Mouse (Mus musculus) embryonic stem cell, embryonic (primary cell): Measurements from ENCODE around the gene Scn10a.

Experiments used
- CTCF ChIA-PET, 4 experiments: fragments of 300-600 bp in 2 of 4; fragments of 350-600 bp in 2 of 4; sonication (Branson Sonifier 250); formaldehyde crosslinking; loops; one replicate each; lab custom pipeline; 2022; ENCODE audit warnings: inconsistent platforms in 2 of 4; lab: Charles Lee
- POLR2A ChIA-PET, 4 experiments: fragments of 300-600 bp in 2 of 4; fragments of 350-600 bp in 2 of 4; sonication (Branson Sonifier 250); formaldehyde crosslinking; loops; one replicate each; lab custom pipeline; 2022; ENCODE audit warnings: antibody characterized with exemption in 4 of 4, inconsistent platforms in 1 of 4; lab: Charles Lee

Gene Scn10a

DNA sequence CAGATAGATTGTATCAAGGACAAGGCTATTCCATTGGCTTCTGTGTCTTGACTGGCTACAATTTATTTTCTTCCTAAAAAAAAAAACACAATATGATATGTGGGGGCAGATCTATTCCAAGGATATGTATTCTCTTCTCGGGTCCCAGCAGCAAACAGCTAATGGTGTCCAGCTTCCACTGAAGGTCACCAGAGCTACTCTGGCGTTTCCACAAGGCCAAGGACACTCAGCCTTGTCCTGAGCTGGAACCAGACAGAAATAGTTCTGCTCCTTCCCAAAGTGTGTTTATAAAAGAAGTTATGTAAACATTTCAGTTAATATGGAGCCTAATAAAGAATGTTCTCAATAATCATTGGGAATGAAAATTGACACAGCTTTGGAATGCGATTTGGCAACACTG is 38.2 kb downstream of the Scn10a start:
- ChIA-PET POLR2A (interaction anchor here in 2 of 4 experiments (0.6 to 0.7 kb wide), 2 partner anchors 58 to 226 kb away, joined by 3 to 4 read pairs; no protein-coding TSS in a partner anchor), CTCF (interaction anchor here in 1 of 4 experiments (0.6 kb wide), 1 partner anchor 506 kb away, joined by 10 read pairs; no protein-coding TSS in a partner anchor)

DNA sequence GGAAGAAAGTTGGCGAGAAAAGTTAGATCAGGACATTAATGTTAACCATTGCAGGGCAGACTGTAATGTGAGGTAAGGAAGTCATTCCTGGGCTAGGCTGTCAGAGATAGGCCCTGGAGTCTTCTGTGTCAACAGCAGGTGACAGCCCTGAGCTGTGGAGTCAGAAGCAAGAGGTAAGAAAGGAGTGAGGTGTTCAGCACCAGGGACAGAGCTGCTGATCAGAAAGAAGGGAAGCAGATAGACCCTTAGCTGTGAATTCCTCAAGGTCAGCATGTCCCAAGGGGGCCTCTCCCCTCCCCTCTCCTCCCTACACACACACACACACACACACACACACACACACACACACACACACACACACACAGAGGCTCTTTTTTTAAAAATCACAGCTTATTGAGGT is 55.0 kb downstream of the Scn10a start:
- ChIA-PET CTCF (interaction anchor here in 3 of 4 experiments (0.5 to 1.7 kb wide), 16 partner anchors 17 to 1445 kb away, joined by 3 to 9 read pairs (median 4); no protein-coding TSS in a partner anchor), POLR2A (interaction anchor here in 3 of 4 experiments (0.7 to 0.8 kb wide), 3 partner anchors 25 to 459 kb away, joined by 3 to 5 read pairs (median 3); no protein-coding TSS in a partner anchor)

DNA sequence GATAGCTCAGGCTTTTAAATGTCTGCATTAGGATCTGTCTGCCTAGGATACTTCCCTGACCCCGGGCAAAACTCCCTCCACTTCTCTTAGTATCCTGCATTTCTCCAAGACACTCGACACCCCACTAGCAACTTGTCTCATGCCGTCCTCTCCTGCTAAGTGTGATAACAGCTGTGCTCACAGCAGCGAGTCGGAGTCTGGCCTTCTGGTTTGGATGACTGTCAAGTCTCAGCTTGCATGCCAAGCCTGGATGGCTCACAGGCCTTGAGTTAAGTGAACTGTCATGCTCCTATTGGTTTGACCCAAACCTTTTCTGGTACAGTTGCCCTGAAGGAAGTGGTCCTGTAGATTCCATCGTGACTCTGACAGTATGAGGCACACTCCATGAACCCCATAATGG is 63.0 kb downstream of the Scn10a start:
- ChIA-PET POLR2A (no interaction called here), CTCF (interaction anchor here in 1 of 4 experiments (1.5 kb wide), 1 partner anchor 9 kb away, joined by 5 read pairs; no protein-coding TSS in a partner anchor)

DNA sequence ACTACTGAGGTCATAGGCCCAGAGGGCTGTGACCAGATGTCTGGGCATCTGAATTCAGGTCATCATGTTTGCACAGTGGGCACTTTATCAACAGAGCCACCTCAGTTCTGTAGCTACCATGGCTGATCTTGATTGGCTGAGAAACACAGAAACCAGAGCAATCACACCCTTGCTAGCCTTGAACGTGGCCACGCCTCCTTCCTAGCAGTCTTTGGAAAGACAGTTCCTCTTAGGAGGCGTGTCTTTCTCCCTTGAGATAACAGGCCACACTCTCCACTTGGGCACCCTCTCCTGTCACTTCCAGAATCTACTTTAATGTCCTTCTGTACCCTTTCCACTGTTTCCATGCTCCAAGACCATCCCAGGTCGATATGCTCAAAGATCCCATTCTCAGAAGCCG is 65.4 kb downstream of the Scn10a start:
- CTCF ChIA-PET: interaction anchor here in 1 of 4 experiments (0.5 kb wide), 1 partner anchor 302 kb away, joined by 3 read pairs; no protein-coding TSS in a partner anchor
- POLR2A ChIA-PET: no interaction called here

DNA sequence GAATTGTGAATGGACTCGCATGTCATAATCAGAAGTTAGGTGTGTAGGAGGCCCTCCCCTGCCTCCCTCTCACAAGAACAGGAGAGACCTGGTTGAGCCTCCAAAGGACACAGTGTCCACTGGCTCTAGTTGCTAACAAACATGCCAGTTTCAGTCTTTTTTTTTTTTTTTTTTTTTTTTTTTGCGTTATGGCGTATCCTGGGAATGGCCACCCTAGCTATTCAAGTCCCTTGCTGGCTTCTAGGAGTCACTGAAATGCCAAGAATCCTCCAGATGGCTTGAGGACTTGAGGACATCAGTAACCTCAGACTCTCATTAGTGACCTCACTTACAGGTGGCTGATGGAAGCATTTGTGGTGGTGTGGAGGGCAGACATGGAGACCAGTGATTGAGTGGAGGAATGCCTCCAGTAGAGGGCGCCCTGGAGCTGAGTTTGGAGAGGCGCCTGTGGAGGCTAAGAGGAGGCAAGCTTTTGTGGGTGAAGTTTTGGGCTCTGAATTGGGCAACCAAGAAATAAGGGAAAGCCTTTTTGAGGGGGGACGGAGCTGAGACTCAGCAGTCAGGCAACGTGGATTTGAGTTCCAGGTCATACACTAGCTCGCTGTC is 72.1 kb downstream of the Scn10a start:
- CTCF ChIA-PET: interaction anchor here (0.6 to 1.8 kb wide), 41 partner anchors 10 to 870 kb away, joined by 3 to 18 read pairs (median 4); no protein-coding TSS in a partner anchor

DNA sequence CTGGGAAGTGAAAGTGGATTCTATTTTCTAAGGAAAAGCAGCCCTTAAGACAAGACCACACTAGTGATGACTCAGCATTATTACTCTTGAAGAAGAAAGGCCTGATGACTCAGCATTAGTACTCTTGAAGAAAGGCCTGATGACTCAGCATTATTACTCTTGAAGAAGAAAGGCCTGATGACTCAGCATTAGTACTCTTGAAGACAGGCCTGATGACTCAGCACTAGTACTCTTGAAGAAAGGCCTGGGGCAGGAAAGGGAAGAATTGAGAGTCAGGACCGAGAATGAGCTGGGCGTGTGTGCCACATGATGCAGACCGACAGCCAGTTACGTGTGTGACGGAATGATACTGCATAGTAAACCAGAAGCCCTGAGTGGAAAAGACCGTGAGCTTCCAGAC is 77.1 kb downstream of the Scn10a start:
- POLR2A ChIA-PET: interaction anchor here in 2 of 4 experiments (0.7 to 2.9 kb wide), 4 partner anchors 15 to 249 kb away, joined by 3 to 7 read pairs (median 4); no protein-coding TSS in a partner anchor
- CTCF ChIA-PET: no interaction called here

More for the DNA sequence above, 72.1 kb downstream of the Scn10a start:
- POLR2A ChIA-PET: interaction anchor here in 1 of 4 experiments (0.7 kb wide), 1 partner anchor 166 kb away, joined by 3 read pairs; no protein-coding TSS in a partner anchor

DNA sequence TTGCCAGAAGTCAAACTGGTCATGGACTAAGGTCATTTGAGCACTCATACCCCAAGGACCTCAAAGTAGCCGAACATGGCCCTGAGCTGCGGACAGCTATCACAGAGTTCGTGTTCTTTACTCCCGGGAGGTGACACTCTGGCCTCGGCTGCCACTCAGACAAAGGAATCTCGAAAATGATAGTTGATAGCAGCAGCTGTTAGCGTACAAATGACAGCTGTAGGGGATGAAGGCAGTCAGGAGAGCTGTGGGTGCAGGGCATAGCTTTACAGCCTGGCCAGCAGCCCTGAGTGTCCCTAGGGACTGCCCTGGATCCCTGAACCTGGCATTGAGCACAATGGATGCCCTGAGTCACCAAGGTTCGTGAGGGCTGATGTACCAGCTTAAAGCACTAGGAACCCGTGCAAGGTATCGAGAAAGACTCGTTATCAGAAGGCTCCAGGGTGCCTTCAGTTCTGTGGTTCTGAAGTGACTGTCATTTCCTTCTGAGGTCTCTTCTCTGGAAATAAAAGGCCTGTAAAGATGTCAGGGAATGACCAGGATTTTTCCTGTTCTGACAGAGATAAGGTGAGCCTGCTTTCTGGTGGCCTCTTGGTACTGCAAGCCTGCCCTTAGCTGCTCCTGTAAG is 84.8 kb downstream of the Scn10a start:
- ChIA-PET POLR2A (no interaction called here), CTCF (interaction anchor here (0.5 to 3.6 kb wide), 4 partner anchors 11 to 214 kb away, joined by 3 to 17 read pairs (median 10); no protein-coding TSS in a partner anchor)

DNA sequence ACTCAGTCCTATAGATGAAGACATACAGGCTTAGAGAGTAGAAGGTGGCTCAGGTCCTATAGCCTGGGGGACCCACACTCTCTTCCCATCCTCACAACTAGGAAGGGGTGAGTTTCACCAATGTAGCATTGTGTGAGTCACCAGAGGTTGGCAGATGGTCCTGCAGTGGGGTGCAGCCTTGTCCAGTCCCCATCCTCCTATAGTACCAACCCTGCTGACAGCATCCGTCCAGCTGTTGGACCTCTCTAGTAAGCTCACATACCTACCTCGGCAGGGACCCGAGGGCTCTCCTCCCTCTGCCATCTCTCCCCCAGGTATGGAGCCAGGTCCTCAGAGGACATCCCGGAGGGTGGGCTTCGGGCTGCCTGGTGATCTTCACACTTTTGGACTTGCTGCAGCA is 85.6 kb downstream of the Scn10a start:
- ChIA-PET POLR2A (interaction anchor here in 1 of 4 experiments (1.0 kb wide), 1 partner anchor 42 kb away, joined by 3 read pairs; no protein-coding TSS in a partner anchor), CTCF (interaction anchor here in 3 of 4 experiments (0.7 to 3.6 kb wide), 3 partner anchors 14 to 214 kb away, joined by 3 to 13 read pairs (median 8); no protein-coding TSS in a partner anchor)

DNA sequence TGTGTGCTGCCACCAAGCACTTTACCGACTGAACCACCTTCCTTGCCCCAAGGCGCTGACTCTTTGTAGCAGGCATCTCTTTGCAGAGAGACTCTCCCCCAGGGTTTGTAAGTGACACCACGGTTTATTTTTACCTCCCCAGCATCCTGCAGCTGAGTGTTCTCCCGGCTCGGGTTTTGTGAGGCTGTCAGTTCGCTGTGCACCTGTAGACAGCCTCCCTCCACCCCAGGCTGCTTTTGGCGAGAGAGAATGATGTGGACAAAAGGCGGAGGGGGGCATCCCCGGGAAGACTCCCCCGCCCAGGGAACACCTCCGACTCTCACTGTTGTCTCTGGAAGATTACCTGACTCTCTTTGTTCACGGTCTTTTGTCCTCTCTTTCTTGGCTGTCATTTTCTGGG is 86.3 kb downstream of the Scn10a start:
- CTCF ChIA-PET: no interaction called here
- POLR2A ChIA-PET: interaction anchor here in 1 of 4 experiments (1.0 kb wide), 1 partner anchor 43 kb away, joined by 3 read pairs; no protein-coding TSS in a partner anchor

DNA sequence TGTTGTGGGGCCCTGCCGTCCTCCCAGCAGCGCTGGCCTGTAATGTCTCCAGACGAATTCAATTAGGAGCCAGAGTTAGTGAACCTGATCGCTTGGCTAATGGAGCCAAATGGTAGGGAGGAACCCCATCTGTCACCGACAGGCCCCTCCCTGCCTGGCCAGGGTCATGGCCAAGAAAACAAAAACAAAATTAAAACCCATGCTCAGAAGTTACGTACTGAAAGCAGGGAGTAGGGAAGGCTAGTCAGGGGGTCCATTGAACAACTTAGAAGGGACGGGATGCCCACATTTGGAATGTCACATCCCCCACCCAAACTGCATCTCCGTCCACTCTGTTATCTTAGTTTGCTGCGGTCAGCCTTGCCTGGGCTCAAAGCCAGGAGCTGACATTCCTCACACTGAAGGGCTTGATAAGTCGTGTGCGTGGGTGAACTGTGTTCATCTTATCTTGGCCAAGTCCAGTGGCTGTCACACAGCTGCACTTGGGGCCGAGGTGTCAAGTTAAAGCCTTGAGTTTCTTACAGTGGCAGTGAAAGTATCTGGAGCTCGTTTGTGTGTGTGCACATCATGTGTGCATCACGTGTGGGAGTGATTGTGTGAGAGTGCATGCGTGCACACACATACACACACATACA is 87.1 kb downstream of the Scn10a start:
- ChIA-PET POLR2A (interaction anchor here in 1 of 4 experiments (0.8 kb wide), 1 partner anchor 35 kb away, joined by 3 read pairs; no protein-coding TSS in a partner anchor), CTCF (no interaction called here)

DNA sequence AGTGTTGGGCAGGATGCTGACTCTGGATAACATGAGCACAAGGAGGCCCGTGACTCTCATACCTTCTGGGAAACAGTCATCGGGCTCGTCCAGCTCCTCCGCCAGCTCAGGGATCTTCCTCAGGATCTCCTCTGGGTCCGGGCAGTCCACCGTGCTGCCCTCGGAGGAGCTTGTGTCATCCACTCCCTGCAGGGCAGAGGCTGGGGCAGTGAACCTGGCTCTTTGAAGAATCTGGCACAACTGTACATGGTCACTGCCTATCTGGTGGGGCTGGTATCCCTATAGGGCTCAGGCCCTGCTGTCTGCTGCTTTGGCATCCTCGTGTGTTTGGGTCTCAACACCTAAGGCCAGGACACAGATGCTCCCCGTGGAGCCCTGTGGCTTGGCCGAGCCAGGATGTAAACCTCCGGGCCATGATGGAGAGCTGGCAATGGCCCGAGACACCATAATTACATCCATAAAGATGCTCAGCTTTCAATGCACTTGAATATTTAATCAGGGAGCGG is 87.7 kb downstream of the Scn10a start:
- POLR2A ChIA-PET: interaction anchor here in 1 of 4 experiments (0.8 kb wide), 1 partner anchor 35 kb away, joined by 3 read pairs; no protein-coding TSS in a partner anchor
- CTCF ChIA-PET: interaction anchor here in 1 of 4 experiments (0.9 kb wide), 1 partner anchor 16 kb away, joined by 6 read pairs; no protein-coding TSS in a partner anchor

DNA sequence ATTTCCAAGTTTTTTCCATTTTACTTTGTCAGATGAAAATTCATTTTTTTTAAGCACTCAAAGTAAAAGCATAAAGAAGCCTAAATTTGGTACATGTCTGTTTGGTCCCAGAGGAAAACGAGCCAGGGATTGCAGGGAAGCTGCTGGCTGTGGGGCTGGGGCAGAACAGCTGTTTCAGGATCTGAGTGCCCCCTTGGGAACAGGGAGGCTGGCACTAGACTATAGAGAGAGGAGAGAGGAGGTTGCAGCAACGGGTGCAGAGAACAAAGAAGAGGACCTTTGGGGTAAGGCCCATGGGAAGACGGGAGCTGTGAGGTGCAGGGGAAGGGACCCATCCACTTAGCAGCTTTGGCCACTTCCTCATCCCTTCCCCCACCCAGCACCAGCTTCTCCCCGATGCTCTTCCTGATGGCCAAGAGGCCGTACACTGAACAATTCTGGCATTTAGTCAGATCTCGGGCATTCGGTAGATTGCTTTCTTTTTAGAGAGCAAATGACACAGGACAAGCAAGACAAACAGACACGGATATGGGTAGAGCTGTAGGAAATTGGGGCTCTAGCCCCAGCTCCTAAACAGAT is 90.3 kb downstream of the Scn10a start:
- POLR2A ChIA-PET: no interaction called here
- CTCF ChIA-PET: interaction anchor here in 3 of 4 experiments (0.5 to 2.0 kb wide), 4 partner anchors 19 to 262 kb away, joined by 3 to 11 read pairs (median 6); no protein-coding TSS in a partner anchor

DNA sequence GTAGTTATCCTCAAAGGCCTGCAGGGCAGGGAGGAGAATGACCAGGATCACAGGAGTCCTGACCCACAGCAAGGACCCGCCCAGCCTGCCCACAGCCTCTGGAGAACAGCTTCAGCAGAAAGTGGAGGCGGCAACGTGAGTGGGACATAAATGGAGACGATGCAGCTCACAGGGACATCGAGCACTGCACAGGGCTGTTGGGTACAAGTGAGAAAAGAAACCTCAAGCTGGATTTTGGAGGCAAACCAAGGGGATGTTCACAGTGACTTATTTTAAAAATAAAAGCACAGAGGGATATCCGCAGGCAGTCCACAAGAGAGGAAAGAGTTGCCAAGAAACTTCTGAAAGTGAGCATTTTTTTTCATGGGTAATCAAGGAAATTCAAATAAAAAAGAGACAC is 91.9 kb downstream of the Scn10a start:
- CTCF ChIA-PET: interaction anchor here in 1 of 4 experiments (0.6 kb wide), 1 partner anchor 18 kb away, joined by 3 read pairs; no protein-coding TSS in a partner anchor
- POLR2A ChIA-PET: interaction anchor here in 1 of 4 experiments (1.8 kb wide), 1 partner anchor 16 kb away, joined by 7 read pairs; no protein-coding TSS in a partner anchor

DNA sequence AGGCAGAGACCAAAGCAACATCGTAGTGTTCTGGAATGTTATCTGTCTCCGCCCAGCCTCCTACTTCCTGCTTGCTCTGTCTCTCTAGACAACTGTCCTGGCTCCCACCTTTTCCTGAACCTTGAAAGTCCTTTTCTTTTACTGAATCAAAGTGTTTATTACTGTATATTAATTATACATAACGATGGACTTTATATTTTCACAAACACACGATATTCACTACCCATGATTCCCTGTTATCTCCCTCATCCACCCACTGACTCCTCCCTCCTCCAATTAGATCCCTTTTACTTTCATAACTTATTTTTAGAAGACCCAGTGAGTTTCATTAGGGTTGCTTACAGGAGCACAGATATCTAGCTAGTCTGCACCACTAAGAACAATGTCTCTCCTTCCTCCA is 95.0 kb downstream of the Scn10a start:
- POLR2A ChIA-PET: no interaction called here

DNA sequence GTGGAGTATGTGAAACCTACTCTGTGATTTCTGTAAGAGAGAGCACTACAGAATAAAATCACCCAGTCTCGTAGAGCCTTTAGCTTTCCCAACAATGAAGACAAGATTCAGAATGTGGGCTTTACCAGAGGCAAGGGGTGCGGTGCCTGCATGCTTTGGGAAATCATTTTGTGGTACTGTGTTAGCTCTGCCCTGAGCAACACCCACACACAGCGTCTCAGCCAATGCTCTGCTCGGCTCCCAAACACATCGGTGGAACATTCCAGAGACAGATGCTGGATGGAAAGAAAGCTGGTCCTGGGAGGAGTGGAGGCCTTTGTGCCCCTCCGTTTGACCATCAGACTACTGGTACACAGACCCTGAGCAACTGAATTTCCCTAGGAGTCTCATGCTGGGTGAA is 104.3 kb downstream of the Scn10a start:
- ChIA-PET CTCF (no interaction called here), POLR2A (no interaction called here)

More for the DNA sequence above, 95.0 kb downstream of the Scn10a start:
- CTCF ChIA-PET: no interaction called here

DNA sequence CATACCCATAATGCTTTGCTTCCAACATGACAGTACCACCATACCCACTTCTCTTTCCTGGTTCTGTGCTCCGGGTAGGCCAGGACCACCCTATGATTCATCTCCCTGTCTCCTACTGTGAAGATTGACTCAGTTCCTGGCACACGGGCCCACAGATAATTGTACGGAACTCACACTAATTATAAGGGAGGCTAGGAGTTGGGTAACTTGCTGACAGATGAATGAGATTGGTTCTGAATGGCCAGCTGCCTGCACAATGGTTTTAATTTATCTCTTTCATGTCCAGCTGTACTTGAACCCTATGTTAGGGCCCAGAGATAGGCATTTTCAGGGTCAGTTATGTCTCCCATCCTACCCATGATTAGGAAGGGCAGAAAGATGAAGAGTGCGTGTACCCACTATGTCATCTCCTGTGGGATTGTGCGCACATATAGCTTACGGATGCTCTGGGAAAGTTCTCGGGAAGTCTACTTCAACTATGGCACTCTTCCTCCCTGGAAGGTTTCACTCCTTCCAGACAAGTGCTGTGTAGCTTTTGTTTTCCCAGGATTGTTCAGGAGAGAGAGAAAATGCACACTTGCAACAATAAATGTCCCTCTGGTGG is 108.5 kb downstream of the Scn10a start:
- ChIA-PET POLR2A (interaction anchor here in 1 of 4 experiments (0.5 kb wide), 1 partner anchor 1450 kb away, joined by 10 read pairs; no protein-coding TSS in a partner anchor), CTCF (no interaction called here)

DNA sequence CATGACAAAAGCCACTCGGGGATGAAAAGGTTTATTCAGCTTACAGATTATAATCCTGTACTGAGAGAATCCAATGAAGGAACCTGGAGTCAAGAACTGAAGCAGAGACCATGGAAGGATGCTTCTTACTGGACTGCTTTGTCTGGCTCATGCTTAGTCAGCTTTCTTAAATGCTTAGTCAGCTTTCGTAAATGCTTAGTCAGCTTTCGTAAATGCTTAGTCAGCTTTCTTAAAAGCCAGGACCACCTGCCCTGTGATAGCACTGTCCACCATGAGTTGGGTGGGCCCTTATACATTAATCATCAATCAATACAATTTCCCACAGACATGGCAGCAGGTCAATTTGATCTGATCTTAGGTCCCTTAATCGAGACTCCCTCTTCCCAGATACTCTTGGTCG is 112.2 kb downstream of the Scn10a start:
- CTCF ChIA-PET: interaction anchor here in 2 of 4 experiments (0.6 kb wide), 2 partner anchors 49 to 88 kb away, joined by 3 to 5 read pairs; no protein-coding TSS in a partner anchor

More for the DNA sequence above, 112.2 kb downstream of the Scn10a start:
- POLR2A ChIA-PET: no interaction called here
